Mouse (Mus musculus) forebrain, embryonic 13.5 days (tissue): ENCODE results near the gene Mex3b. TPM values are rescaled to one million over a fixed set of nuclear protein-coding genes. Genes with fewer than 3 reads are reported as not detected.

Experiments used
- ATAC-seq: fragments of 200-750 bp; cut with Nextera tagmentation; 2 replicates; pipeline ENCODE4 v1.8.0; 2017
- H3K27ac ChIP-seq: fragments of 300-500 bp; sonication (generic); 2 replicates; pipeline ENCODE4 v1.5.1; 2015; ENCODE audit warnings: inconsistent platforms, mild to moderate bottlenecking, moderate library complexity
- H3K27me3 ChIP-seq: fragments of 300-500 bp; sonication (generic); 2 replicates; pipeline ENCODE4 v1.6.1; 2015; ENCODE audit warnings: mild to moderate bottlenecking, inconsistent platforms
- H3K36me3 ChIP-seq: fragments of 300-500 bp; sonication (generic); 2 replicates; pipeline ENCODE4 v1.6.1; 2015; ENCODE audit warnings: mild to moderate bottlenecking, inconsistent platforms; ENCODE audit not compliant: poor library complexity, severe bottlenecking
- H3K4me1 ChIP-seq: fragments of 300-500 bp; sonication (generic); 2 replicates; pipeline ENCODE4 v1.6.1; 2015; ENCODE audit warnings: inconsistent platforms
- H3K4me2 ChIP-seq: fragments of 300-500 bp; sonication (generic); 2 replicates; pipeline ENCODE4 v1.6.1; 2015; ENCODE audit warnings: inconsistent platforms, mild to moderate bottlenecking, moderate library complexity
- H3K4me3 ChIP-seq: fragments of 300-500 bp; sonication (generic); 2 replicates; pipeline ENCODE4 v1.5.1; 2015; ENCODE audit warnings: mild to moderate bottlenecking, inconsistent platforms
- H3K9ac ChIP-seq: fragments of 300-500 bp; sonication (generic); 2 replicates; pipeline ENCODE4 v1.6.1; 2015; ENCODE audit warnings: mild to moderate bottlenecking, inconsistent platforms
- H3K9me3 ChIP-seq: fragments of 300-500 bp; sonication (generic); replicated peaks from 2 replicates; pipeline ENCODE4 v1.6.1; 2016; ENCODE audit warnings: inconsistent platforms
- WGBS: fragments of 180-500 bp; shearing (Covaris S2); methylation state at CpG from one replicate; pipeline ENCODE4 v1.1.7; 2015; 5-methylcytosine and 5-hydroxymethylcytosine counted together
- polyA plus RNA-seq: library from polyadenylated mRNA; unstranded; fragments of >200 nt; fragmentation: Nextera tagmentation; extraction: Ambion mirVana; gene quantifications from 2 replicates; pipeline ENCODE4 v1.2.1, GENCODE M21; 2015

Gene Mex3b
- polyA plus RNA-seq, 1 experiment from 2014 or later: 45.8 TPM

GRCm38 (mm10) chr7:82851670-82852069 lies 15.5 kb upstream of the Mex3b start:
- no peak overlapping the region for H3K4me3 ChIP-seq
- H3K27ac ChIP-seq: no peak overlapping the region
- H3K4me2 ChIP-seq: no peak overlapping the region
- no peaks in the 10 kb centered on the region for H3K27me3 ChIP-seq
- 92% methylated on average over 4 of the region's 4 CpGs for WGBS
- no peak overlapping the region for H3K9ac ChIP-seq
- H3K36me3 ChIP-seq: no peaks in the 10 kb centered on the region
- no peak for ATAC-seq
- no peaks in the 10 kb centered on the region for H3K9me3 ChIP-seq
- H3K4me1 ChIP-seq: peaks cover 7% of the 10 kb centered on the region; the same call in 1 of the 2 replicates

GRCm38 (mm10) chr7:82854195-82854766 lies 12.9 kb upstream of the Mex3b start:
- no peaks in the 10 kb centered on the region for H3K9me3 ChIP-seq
- no peak overlapping the region for H3K9ac ChIP-seq
- no peak overlapping the region for H3K4me2 ChIP-seq
- H3K27me3 ChIP-seq: no peaks in the 10 kb centered on the region
- 12% methylated on average over 3 of the region's 3 CpGs for WGBS
- no peaks in the 10 kb centered on the region for H3K36me3 ChIP-seq
- no peak overlapping the region for H3K4me3 ChIP-seq
- no peak overlapping the region for H3K27ac ChIP-seq
- no peak for ATAC-seq
- peaks cover 7% of the 10 kb centered on the region; the same call in 1 of the 2 replicates for H3K4me1 ChIP-seq

DNA sequence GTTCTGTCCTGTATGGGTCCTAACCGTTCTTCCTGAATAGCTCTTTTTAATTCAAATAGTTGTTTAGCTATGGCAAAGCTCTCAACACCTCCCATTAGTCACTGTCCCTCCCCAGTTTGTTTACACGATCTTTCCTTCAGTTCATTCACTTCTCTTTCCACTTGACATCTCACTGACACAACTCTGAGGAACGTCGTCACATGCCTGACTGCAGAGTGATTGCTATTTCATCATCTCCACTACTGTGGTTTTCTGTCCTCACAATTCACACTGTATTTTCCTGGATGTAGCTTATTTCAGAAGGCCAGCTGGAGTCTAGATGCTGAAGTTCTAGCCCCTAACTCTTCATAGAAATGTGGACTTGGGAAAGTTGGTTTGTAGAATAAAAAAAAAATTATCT lies 8.5 kb upstream of the Mex3b start:
- no peak for ATAC-seq
- WGBS: 53% methylated on average over 4 of the region's 4 CpGs
- H3K27me3 ChIP-seq: no peaks in the 10 kb centered on the region
- no peak overlapping the region for H3K4me2 ChIP-seq
- H3K9ac ChIP-seq: no peak overlapping the region
- no peak overlapping the region for H3K27ac ChIP-seq
- no peak overlapping the region for H3K4me3 ChIP-seq
- peaks cover 11% of the 10 kb centered on the region for H3K4me1 ChIP-seq
- H3K36me3 ChIP-seq: no peaks in the 10 kb centered on the region
- 0 out of 2 replicates have a peak, but pooled peaks cover 3% of the 10 kb centered on the region for H3K9me3 ChIP-seq

- peaks cover 18% of the 10 kb centered on the region for H3K4me1 ChIP-seq
- H3K27ac ChIP-seq: no peak overlapping the region
- H3K4me2 ChIP-seq: no peak overlapping the region
- H3K9me3 ChIP-seq: 0 out of 2 replicates have a peak, but pooled peaks cover 3% of the 10 kb centered on the region
- no peak for ATAC-seq
- no peaks in the 10 kb centered on the region for H3K36me3 ChIP-seq
- H3K4me3 ChIP-seq: no peak overlapping the region
- no peak overlapping the region for H3K9ac ChIP-seq
- H3K27me3 ChIP-seq: no peaks in the 10 kb centered on the region
- WGBS: 69% methylated on average over 2 of the region's 2 CpGs
Measured at GRCm38 (mm10) chr7:82860626-82861025, 6.5 kb upstream of the Mex3b start.

GRCm38 (mm10) chr7:82863341-82863740 lies 3.8 kb upstream of the Mex3b start:
- no peak for ATAC-seq
- no peak overlapping the region for H3K9ac ChIP-seq

GRCm38 (mm10) chr7:82864260-82864990 lies 2.7 kb upstream of the Mex3b start:
- Histone ChIP-seq H3K4me2 (peak overlapping the region; percentile 79), H3K9ac (peak overlapping the region; percentile 95), H3K4me1 (peaks cover 18% of the 10 kb centered on the region), H3K9me3 (0 out of 2 replicates have a peak, but pooled peaks cover 3% of the 10 kb centered on the region), H3K27ac (peak overlapping the region; percentile 100), H3K27me3 (no peaks in the 10 kb centered on the region), H3K4me3 (peak overlapping the region; percentile 98), H3K36me3 (peaks cover 8% of the 10 kb centered on the region)
- WGBS: 34% methylated on average over 8 of the region's 8 CpGs
- ATAC-seq: no peak

More at GRCm38 (mm10) chr7:82863341-82863740, 3.8 kb upstream of the Mex3b start:
- Histone ChIP-seq H3K4me2 (no peak overlapping the region), H3K4me1 (peaks cover 18% of the 10 kb centered on the region), H3K27ac (peak overlapping the region; percentile 65), H3K27me3 (no peaks in the 10 kb centered on the region), H3K4me3 (no peak overlapping the region), H3K9me3 (0 out of 2 replicates have a peak, but pooled peaks cover 3% of the 10 kb centered on the region), H3K36me3 (no peaks in the 10 kb centered on the region)
- WGBS: 34% methylated on average over 6 of the region's 6 CpGs

DNA sequence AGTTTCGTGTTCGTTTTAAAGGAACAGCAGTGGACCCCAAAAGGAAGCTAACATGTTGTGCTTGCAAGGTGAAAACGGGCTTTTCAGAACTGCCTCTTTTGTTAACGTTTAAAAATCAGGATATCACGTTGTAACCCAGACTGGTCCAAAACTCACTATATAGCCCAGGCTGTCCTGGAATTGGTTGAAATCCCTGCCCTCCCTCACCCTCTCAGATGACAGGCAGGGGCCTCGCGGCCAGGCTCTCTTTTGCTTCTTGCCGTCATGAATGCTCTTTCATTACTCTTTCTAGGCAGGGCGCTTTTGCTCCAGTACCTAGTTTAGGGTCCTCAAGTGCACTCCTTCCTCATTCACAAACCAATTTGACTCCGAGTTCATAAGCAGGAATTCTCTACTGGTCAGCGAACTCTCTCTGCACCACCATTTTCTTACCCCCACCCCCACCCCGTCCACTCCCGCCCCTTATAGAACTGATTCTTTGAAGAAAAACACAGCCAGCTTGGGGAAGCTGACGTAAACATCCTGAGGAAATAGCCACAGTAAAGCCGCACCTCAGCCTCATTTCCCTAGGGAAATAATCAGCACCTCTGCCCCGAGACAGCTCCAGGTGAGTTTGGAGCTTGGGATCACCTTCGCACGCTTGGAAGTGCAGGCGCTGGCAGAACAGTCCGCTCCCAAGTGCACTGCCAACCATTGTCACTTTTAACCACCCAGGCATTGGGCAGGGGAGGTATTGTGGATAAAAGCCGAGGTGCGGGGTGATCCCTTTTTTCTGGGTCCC lies 2.0 kb upstream of the Mex3b start:
- Histone ChIP-seq H3K36me3 (peaks cover 16% of the 10 kb centered on the region), H3K27ac (peak overlapping the region; percentile 100), H3K9ac (peak overlapping the region; percentile 95), H3K4me3 (peak overlapping the region; percentile 98), H3K4me1 (peaks cover 20% of the 10 kb centered on the region), H3K27me3 (no peaks in the 10 kb centered on the region), H3K4me2 (peak overlapping the region; percentile 79), H3K9me3 (0 out of 2 replicates have a peak, but pooled peaks cover under 1% of the 10 kb centered on the region)
- 2% methylated on average over 22 of the region's 22 CpGs for WGBS
- no peak for ATAC-seq

- peak overlapping the region; percentile 79 for H3K4me2 ChIP-seq
- under 1% methylated on average over 58 of the region's 70 CpGs for WGBS
- H3K27me3 ChIP-seq: no peaks in the 10 kb centered on the region
- H3K4me3 ChIP-seq: peak overlapping the region; percentile 98
- ATAC-seq: peak; percentile 90
- H3K36me3 ChIP-seq: peaks cover 20% of the 10 kb centered on the region
- H3K4me1 ChIP-seq: peaks cover 23% of the 10 kb centered on the region
- no peaks in the 10 kb centered on the region for H3K9me3 ChIP-seq
- H3K9ac ChIP-seq: peak overlapping the region; percentile 100
- peak overlapping the region; percentile 100 for H3K27ac ChIP-seq
Measured at GRCm38 (mm10) chr7:82865834-82866485, 1.2 kb upstream of the Mex3b start.

DNA sequence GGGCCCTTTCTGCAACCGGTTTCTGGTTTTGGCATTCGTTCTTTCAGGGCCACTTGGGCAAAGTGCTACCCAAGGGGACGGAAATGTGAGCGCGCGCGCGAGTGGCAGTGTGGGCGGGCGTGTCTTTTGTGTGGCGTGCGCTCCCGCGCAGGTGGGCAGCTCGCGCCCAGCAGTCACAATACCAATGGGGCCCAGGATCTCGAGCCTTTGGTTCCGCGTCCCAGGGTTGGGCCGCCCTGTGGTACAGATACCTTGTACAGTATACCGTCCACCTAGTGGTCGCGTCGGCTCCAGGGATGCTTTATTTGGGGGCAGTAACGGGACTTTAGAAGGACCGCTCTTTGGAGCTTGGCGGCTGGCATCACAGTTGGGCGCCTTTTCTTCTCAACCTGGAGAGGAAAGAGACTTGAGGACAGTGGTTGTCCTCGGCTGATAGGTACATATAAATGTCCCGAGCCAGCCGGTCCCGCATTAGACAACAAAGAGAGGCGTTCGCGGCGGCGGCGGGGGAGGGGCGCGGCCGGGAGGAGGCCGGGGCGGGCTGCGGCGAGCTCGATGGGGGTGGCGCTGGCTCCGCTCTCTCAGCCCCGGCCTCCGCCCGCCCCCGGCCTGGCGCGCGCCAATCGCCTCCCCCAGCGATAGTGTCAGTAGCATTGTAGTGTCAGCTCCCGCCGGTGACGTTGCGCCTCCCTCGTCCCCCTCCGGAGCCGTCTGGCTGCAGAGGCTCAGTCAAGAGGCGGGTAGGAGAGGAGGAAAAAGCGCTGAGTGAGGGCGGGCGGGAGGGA lies 455 bp upstream of the Mex3b start:
- Histone ChIP-seq H3K4me2 (peak overlapping the region; percentile 79), H3K9ac (peak overlapping the region; percentile 100), H3K36me3 (peaks cover 21% of the 10 kb centered on the region), H3K27me3 (no peaks in the 10 kb centered on the region), H3K27ac (peak overlapping the region; percentile 100), H3K4me1 (peaks cover 25% of the 10 kb centered on the region), H3K4me3 (peak overlapping the region; percentile 98), H3K9me3 (no peaks in the 10 kb centered on the region)
- WGBS: under 1% methylated on average over 50 of the region's 68 CpGs
- peak; percentile 86 for ATAC-seq

- Histone ChIP-seq H3K4me3 (peak overlapping the region; percentile 98), H3K27ac (peak overlapping the region; percentile 100), H3K4me2 (peak overlapping the region; percentile 96), H3K9me3 (no peaks in the 10 kb centered on the region), H3K27me3 (no peaks in the 10 kb centered on the region), H3K36me3 (peaks cover 27% of the 10 kb centered on the region), H3K9ac (peak overlapping the region; percentile 100), H3K4me1 (peaks cover 35% of the 10 kb centered on the region)
- ATAC-seq: no peak
- WGBS: under 1% methylated on average over 56 of the region's 56 CpGs
Measured at GRCm38 (mm10) chr7:82868309-82869230, 1.4 kb downstream of the Mex3b start.
